Mouse (Mus musculus) MEL (cell line): ENCODE data around the gene CK137956.

Experiments
- CTCF ChIP-seq, 3 experiments: IDR thresholded peaks in 2 of 3; conservative IDR thresholded peaks in 1 of 3; 2 replicates each; pipeline ENCODE4 v1.5.1; 2011 to 2012; ENCODE audit warnings: low read length in 3 of 3, low read depth in 2 of 3, mild to moderate bottlenecking in 2 of 3, improper control_type of control experiment in 1 of 3, inconsistent platforms in 1 of 3, mixed read lengths in 1 of 3, moderate library complexity in 1 of 3; ENCODE audit not compliant: control insufficient read depth in 1 of 3, insufficient read depth in 1 of 3, poor library complexity in 1 of 3, severe bottlenecking in 1 of 3
- ETS1 ChIP-seq: IDR thresholded peaks from 2 replicates; pipeline ENCODE4 v1.6.1; 2012; ENCODE audit warnings: low read depth, mild to moderate bottlenecking, inconsistent platforms, low read length, improper control_type of control experiment, moderate library complexity
- POLR2A ChIP-seq, 2 experiments: IDR thresholded peaks; 2 replicates each; pipeline ENCODE4 v1.6.1; 2011 to 2012; ENCODE audit warnings: low read length in 2 of 2, mild to moderate bottlenecking in 2 of 2, control low read depth in 1 of 2, improper control_type of control experiment in 1 of 2, low read depth in 1 of 2, moderate library complexity in 1 of 2; ENCODE audit not compliant: control insufficient read depth in 1 of 2, insufficient read depth in 1 of 2, poor library complexity in 1 of 2
- POLR2AphosphoS5 ChIP-seq: IDR thresholded peaks from 2 replicates; pipeline ENCODE4 v1.6.1; 2012; ENCODE audit warnings: low read depth, borderline replicate concordance, mild to moderate bottlenecking, inconsistent platforms, low read length, moderate library complexity, mixed read lengths
- TCF12 ChIP-seq: IDR thresholded peaks from 2 replicates; pipeline ENCODE4 v1.6.1; 2014; ENCODE audit warnings: low read depth, mild to moderate bottlenecking, inconsistent platforms, low read length, improper control_type of control experiment, moderate library complexity

GRCm38 (mm10) chr4:127969101-127969500 is 1.6 kb downstream of the CK137956 start:
- TF ChIP-seq CTCF (IDR thresholded peaks at IDR 0.05 in 2 of 3, conservative IDR thresholded peaks at IDR 0.05 in 1 of 3; ENCODE audit: control insufficient read depth in 1 of 3, insufficient read depth in 1 of 3, low read depth in 2 of 3, low read length in 3 of 3, poor library complexity in 1 of 3, severe bottlenecking in 1 of 3) (no peak), POLR2A (IDR thresholded peaks at IDR 0.05; ENCODE audit: control insufficient read depth in 1 of 2, insufficient read depth in 1 of 2, low read depth in 1 of 2, low read length in 2 of 2, poor library complexity in 1 of 2) (no peak), ETS1 (no peak), TCF12 (no peak), POLR2AphosphoS5 (no peak)
